Mouse (Mus musculus) monocyte, adult 2 months (primary cell): ENCODE data around the gene Cela3b.
"Not testable (repeated sequence)": the region's sequence is repeated elsewhere in the genome, so short reads cannot be mapped to it uniquely, and the experiment has no call there.

Source experiments
- DNase-seq, 2 experiments: peaks; one replicate each; pipeline ENCODE4 v3.0.0; 2022; ENCODE audit warnings: low spot score in 2 of 2, low read depth in 1 of 2

Gene Cela3b

GRCm38 (mm10) chr4:137417712-137418564 is 12.4 kb downstream of the Cela3b start:
- no peak for DNase-seq

DNA sequence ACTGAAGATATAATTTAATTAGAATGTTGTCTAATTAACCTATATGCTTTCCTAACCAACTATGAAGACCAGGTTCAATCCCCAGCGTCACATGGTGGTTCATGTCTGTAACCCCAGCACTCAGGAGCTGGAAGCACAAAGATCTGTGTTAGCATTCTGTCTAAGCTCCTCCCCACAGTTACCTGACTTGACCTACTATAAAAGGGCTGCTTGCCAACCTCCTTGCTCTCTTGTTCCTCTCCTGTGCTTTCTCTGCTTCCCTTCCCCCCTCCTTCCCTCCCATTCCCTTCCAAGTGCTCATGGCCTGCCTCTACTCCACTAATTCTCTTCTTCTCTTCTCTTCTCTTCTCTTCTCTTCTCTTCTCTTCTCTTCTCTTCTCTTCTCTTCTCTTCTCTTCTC is 15.4 kb downstream of the Cela3b start:
- DNase-seq, result no peak

DNA sequence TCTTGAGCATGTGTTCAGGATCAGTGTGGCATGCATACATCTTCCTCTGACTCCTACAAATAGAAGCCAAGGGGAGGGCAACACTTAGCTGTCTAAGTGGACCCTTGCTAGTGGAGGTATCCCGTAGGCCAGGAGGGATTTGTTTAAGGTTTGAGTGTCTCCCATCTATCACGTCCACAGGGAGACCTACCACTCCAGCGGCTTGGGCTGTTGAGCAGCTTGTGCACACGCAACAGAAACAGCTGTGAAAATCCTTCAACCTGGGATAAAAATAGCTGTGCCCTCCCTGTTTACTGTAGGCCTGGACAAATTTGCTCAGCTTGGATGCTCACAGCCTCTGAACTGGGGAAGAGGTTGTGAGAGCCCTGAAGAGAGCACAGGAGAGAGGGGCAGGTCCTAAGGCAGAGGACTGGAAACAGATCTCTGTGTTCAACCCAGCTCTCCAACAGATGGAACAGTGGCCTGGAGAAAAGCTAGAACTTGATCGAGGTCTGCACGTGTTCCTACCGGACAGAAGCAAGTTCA is 18.1 kb downstream of the Cela3b start:
- DNase-seq, result not testable (repeated sequence)

- DNase-seq, result no peak
These were observed 20.6 kb downstream of the Cela3b start, which contains the start of gene Cela3a for GRCm38 (mm10) chr4:137409691-137410090. TSS of gene Cela3a (minus strand) at chr4:137409791.

DNA sequence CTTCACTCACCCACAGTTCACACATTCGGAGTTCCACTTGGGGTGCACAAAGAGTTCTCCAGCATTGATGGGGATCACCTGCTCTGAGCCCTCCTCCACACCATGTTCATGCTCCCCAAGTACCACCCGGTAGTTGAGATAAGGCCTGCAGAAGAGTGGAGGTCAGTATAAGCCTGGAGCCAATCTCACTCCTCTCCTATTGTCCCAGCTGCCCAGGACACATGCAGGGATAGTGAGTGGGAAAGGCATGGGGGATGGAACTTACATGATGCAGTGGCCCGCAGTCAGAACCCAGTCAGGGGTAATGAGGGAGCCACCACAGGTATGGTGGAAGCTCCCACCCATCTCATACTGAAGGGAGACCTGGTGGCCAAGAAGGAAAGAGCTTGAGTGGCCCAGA is 24.8 kb downstream of the Cela3b start:
- no peak for DNase-seq

DNA sequence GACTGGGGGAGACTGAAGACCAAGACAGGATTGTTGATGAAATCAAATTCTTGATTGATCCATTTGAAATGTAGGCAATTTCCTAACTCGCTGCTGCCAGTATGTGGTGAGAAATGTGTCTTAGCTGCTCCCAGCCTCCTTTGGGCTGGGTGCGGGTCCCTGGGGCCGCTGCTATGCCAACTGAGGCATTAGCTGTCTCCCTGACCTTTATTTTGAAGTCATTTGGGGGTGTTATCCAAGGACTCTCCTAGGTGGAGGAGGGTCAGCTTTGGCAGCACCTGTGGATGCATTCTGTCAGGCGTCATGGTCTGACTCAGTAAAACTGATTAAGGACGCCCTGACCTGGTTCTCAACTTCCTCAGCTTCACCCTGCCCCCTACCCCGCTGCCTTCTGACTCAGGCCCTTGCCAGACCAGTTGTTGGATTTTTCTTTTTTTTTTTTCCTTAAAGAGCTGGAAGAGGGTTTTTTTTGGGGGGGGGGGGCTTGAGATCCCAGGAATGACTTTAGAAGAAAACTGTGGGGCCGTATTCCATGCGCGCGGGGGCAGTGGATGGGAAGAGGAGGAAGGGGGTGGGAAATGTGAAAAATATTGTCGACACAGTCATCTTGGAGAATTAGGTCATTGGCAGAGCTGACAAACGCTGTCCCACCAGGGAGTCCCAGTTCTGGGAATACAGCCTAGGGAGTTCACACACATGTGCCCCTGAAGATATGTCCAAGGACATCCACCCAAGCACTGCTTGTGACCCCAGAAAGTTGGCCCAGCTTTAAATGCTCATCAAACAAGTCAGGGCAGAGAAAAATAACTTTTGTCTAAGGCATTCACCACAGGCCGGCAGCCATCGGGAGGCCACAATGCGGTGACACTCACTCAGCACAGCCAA is 33.5 kb downstream of the Cela3b start:
- DNase-seq, result no peak

- DNase-seq, result no peak
These were observed 36.8 kb downstream of the Cela3b start for GRCm38 (mm10) chr4:137393378-137394135.

DNA sequence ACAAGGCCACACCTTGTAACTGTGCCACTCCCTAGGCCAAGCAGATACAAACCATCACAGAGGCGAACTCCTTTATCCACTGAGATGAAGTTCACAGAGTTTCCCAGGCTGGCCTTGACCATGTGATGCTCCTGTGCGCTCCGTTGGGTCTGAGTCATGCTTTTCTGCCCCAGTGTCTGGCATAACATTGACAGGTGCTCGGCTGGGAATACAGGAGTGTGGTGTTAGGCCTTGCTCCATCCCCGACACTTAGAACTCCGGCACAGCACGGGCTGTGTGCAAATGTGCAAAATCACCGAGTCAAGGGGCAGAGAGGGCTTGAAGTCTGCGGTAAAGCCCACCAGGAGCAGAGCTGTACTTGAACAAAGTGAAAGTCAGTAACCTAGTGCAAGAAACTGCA is 37.5 kb downstream of the Cela3b start:
- DNase-seq, result no peak

- DNase-seq, result no peak
These were observed 39.1 kb downstream of the Cela3b start for GRCm38 (mm10) chr4:137391287-137391686.

DNA sequence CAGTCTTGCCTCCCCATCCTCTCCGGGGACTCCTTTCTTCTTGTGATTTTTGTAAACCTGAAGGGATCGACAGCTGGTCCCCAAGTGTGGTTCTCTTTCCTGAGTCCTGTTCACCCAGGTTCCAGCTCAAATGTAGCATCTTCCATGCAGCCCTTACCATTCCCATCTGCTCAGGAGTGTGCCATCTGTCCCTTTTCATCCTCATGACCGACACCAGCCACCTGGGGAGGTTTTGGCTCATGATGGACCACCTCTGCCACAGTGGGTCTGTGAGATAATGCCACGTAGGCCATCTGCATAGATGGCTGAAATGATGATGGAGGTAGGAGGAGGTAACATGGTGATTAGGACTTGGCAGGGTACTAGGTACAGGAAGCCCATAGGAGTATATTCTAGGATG is 40.1 kb downstream of the Cela3b start:
- no peak for DNase-seq

DNA sequence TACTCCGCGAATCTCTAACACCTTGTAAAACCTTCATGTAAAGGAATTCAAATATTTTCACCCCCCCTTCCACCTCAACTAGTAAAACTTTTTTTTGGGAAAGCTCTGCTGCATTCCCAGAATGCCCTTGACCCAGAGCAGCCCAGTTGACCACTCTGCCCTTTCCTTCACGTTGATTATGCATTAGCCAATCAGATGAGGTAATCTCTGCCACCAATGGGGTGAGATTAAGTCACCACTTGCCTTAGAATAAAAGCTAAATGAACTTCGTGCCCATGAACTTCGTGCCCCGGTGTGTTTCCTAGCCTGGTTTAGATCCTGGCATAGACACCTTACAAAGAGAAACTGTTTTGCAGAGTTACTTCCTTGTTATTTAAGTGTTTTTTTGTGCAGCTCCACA is 41.4 kb downstream of the Cela3b start:
- no peak for DNase-seq

DNA sequence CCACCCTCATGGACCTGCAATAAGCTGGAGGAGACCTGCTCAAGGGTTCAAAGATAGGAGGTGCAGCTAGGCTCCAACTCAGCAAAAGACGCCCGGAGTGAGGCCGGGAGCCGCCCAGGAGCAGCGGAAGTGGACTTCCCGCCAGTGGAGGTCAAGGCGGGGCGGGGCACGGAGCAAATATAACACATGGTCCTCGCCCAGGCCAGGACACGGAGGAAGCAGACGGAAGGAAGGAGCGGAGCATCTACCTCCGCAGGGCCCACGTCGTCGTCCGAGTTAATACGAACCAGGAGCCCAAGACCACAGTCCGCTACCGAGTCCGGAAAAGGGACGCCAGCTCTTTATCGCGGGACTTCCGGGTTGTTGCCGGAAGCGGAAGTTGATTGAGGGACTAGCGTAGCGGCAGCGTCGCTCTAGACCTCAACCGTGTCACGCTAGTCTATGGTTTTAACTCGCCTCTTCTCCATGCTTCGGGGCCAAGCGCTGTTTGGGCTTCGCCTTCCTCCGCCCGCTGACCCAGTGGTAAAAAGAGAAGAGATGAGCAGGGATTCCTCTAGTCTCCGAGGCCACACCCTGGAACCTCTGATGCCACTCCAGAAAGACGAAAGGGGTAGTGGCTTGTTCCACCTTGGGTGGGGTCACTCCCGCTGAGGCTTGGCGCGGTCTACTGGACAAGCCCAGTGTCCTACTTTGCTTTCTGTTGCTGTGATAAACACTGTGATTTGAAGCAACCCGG is 42.1 kb downstream of the Cela3b start:
- DNase-seq, result peak; percentile 78 to 85

- DNase-seq, result no peak
These were observed 42.8 kb downstream of the Cela3b start for GRCm38 (mm10) chr4:137387482-137388058.

- no peak for DNase-seq
These were observed 49.4 kb downstream of the Cela3b start for GRCm38 (mm10) chr4:137380702-137381605.

- no peak for DNase-seq
These were observed 50.6 kb downstream of the Cela3b start for GRCm38 (mm10) chr4:137379713-137380255.

DNA sequence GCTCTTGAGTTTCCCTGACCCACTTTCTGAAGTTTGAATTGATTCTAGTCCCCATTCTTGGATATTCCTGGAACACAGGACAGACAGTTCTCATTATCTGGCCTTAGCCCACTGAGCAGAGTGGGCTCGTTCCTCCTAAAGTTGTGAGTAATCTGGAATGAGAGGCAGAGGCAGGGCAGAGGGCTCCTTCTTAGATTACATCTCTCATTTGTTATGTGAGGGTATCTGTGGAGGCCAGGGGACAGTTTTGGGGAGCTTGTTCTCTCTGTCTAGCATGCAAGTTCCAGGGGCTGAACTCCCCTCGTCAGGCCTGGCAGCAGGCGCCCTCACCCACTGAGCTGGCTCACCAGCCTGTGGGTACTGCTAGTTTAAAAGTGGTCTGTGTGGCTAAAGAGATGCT is 51.3 kb downstream of the Cela3b start:
- DNase-seq, result no peak

- no peak for DNase-seq
These were observed 52.6 kb downstream of the Cela3b start for GRCm38 (mm10) chr4:137377526-137378304.

DNA sequence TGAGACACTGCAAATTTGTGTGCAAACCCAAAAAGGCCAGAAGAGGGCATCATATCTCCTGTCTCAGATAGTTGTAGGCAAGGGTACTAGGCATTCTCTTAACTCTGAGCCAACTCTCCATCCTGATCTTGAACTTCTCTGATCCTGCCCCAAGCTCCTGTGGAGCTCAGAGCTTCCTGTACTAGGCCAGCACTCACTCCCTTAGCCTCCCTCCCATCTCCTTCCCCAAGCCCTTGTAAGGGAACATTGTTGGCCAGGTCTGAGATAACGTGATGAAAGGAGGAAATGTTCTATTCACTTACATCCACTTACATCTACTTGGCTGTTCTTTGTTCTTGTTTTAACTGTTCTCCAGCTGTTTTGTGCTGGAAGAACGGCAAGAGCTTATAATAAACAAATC is 53.6 kb downstream of the Cela3b start:
- DNase-seq, result no peak
